Mouse (Mus musculus): Measurements from ENCODE around the gene Enox2.
"Not testable (repeated sequence)": the region's sequence is repeated elsewhere in the genome, so short reads cannot be mapped to it uniquely, and the experiment has no call there.

- TF ChIP-seq GATA1, TAL1 (IDR thresholded peaks at IDR 0.05; ENCODE audit: low read length): not testable (repeated sequence)
Measured at GRCm38 (mm10) chrX:49100542-49100941, 187.5 kb downstream of the Enox2 start.
